Mouse (Mus musculus) limb, embryonic 14.5 days (tissue): ENCODE results near the gene Asb15. TPM values are rescaled to one million over a fixed set of nuclear protein-coding genes. Genes with fewer than 3 reads are reported as not detected.

Experiments
- ATAC-seq: fragments of 200-750 bp; cut with Nextera tagmentation; 2 replicates; pipeline ENCODE4 v1.8.0; 2017; ENCODE audit warnings: low read depth, moderate number of reproducible peaks, moderate TSS enrichment; ENCODE audit not compliant: low FRiP score
- DNase-seq: peaks from one replicate; pipeline ENCODE4 v3.0.0-alpha.2; 2015; ENCODE audit warnings: low spot score
- H3K27ac ChIP-seq: fragments of 300-500 bp; sonication (generic); replicated peaks from 2 replicates; pipeline ENCODE4 v1.5.1; 2014; ENCODE audit warnings: low read depth, mild to moderate bottlenecking, low read length, moderate library complexity, mixed read lengths
- H3K27me3 ChIP-seq: fragments of 300-500 bp; sonication (generic); 2 replicates; pipeline ENCODE4 v1.6.1; 2014; ENCODE audit warnings: low read length, mixed read lengths; ENCODE audit not compliant: control insufficient read depth, insufficient read depth
- H3K36me3 ChIP-seq: fragments of 300-500 bp; sonication (generic); 2 replicates; pipeline ENCODE4 v1.6.1; 2014; ENCODE audit warnings: mild to moderate bottlenecking, low read length, moderate library complexity, mixed read lengths; ENCODE audit not compliant: control insufficient read depth, insufficient read depth
- H3K4me1 ChIP-seq: fragments of 300-500 bp; sonication (generic); 2 replicates; pipeline ENCODE4 v1.6.1; 2014; ENCODE audit warnings: antibody characterized with exemption, low read length, mixed read lengths; ENCODE audit not compliant: control insufficient read depth, insufficient read depth
- H3K4me2 ChIP-seq: fragments of 300-500 bp; sonication (generic); replicated peaks from 2 replicates; pipeline ENCODE4 v1.6.1; 2014; ENCODE audit warnings: low read depth, mild to moderate bottlenecking, low read length, moderate library complexity; ENCODE audit not compliant: severe bottlenecking
- H3K4me3 ChIP-seq: fragments of 300-500 bp; sonication (generic); replicated peaks from 2 replicates; pipeline ENCODE4 v1.5.1; 2014; ENCODE audit warnings: low read length
- H3K9ac ChIP-seq: fragments of 300-500 bp; sonication (generic); 2 replicates; pipeline ENCODE4 v1.6.1; 2014; ENCODE audit warnings: mild to moderate bottlenecking, low read depth, low read length, moderate library complexity; ENCODE audit not compliant: severe bottlenecking
- H3K9me3 ChIP-seq: fragments of 300-500 bp; sonication (generic); 2 replicates; pipeline ENCODE4 v1.6.1; 2016; ENCODE audit warnings: low read length; ENCODE audit not compliant: control insufficient read depth
- POLR2A ChIP-seq: fragments of 200-500 bp; IDR thresholded peaks from 2 replicates; pipeline ENCODE4 v1.8.0; 2012; ENCODE audit warnings: inconsistent platforms, mild to moderate bottlenecking, moderate library complexity, borderline replicate concordance; ENCODE audit not compliant: insufficient read depth, insufficient read length; ENCODE audit errors: extremely low read depth
- WGBS: fragments of 180-500 bp; shearing (Covaris S2); extraction: QIAGEN DNeasy Blood & Tissue Kit; methylation state at CpG from one replicate; pipeline ENCODE4 v1.1.7; 2014; 5-methylcytosine and 5-hydroxymethylcytosine counted together
- polyA plus RNA-seq, 2 experiments: library from polyadenylated mRNA; depleted of rRNA in 1 of 2; stranded (reverse) in 1 of 2; unstranded in 1 of 2; fragments of >200 nt; fragmentation: Nextera tagmentation in 1 of 2; extraction: Ambion mirVana in 1 of 2; gene quantifications; 2 replicates each; pipeline versions ENCODE4 v1.2.1 to v1.2.3; 2012 to 2014

Gene Asb15
- polyA plus RNA-seq, 2 experiments = 0.04 TPM; not detected in 1

DNA sequence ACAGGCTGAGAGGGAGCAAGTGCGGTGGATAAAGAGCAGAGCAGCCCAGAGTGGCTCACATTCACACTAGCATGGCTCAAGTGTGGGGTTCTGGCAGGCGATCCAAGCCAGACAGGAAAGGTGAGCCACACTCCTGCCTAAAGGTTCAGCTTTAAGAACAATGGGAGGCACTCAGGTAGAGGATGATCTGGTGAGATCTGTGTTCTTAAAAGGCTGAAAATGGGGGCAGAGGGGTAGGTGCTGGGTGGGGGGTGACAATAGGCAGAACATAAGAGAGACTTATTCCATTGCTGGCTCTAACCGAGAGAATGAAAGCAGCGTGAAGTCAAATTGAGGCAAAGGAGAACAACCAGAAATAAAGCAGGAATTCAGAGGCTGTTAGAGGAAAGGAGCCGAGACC, 62.3 kb downstream of the Asb15 start:
- Histone ChIP-seq H3K27ac (no peak overlapping the region), H3K4me3 (no peak overlapping the region), H3K36me3 (no peaks in the 10 kb centered on the region), H3K4me2 (no peak overlapping the region), H3K4me1 (no peaks in the 10 kb centered on the region), H3K9me3 (no peaks in the 10 kb centered on the region), H3K27me3 (no peaks in the 10 kb centered on the region), H3K9ac (no peak overlapping the region)
- DNase-seq (no peak), ATAC-seq (no peak)
- no peak for TF ChIP-seq POLR2A
- WGBS = 90% methylated on average over 5 of the region's 5 CpGs

DNA sequence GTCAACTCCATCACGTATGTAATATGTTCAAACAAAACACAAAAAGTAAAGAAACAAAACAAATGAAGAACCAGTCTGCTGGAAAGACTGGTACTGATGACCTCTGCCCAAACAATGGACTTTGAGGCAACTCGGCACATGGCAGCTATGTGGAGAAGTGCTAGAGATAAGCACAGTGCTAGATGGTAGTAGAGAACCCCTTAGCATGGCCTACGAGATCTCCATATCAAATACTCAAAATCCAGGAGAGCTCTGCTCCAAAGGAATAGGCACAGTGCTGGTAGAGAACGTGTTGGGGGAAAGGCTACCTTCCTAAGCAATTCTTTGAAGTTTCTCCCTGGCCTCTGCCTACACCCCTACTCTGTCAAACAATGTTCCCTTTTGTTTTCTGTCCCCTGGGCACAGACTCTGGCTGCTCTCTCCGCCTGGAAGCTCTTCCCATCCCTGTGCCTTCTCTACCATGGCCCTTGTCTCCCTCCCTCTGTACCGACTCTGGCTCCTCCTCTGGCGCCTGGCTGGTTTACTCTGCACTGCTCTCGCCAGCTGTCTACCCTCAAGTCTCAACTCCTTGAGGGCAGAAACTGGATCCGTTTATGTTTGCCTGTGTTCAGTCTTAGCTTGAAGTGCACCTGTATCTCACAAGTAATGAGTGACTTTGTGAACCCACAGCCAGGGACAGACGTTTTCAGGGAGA, 63.7 kb downstream of the Asb15 start:
- ATAC-seq = no peak

DNA sequence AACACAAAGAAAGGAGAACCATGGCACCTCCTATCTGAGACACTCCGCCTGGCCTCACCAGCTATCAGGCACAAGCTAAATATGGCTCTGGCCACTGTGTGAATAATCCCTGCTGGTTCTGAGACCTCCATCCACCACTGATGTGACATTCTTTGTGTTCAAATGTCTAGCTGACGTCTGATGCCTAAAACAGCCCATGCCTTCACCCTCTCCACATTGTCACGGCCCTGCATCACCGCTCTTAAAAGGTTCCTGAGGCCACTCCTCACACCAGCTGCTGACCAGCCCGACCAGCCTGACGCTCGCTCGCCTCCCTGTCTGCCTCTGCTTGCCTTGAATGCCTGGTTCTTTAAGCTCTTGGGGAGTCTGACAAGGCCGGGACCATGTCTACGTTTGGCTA, 69.6 kb downstream of the Asb15 start, which contains the start of gene Lmod2:
Gene Lmod2, plus strand, starts transcription at position 263 of the 400 bp plus-strand sequence.
- Histone ChIP-seq H3K36me3 (no peaks in the 10 kb centered on the region), H3K27me3 (no peaks in the 10 kb centered on the region), H3K4me1 (no peaks in the 10 kb centered on the region), H3K4me3 (no peak within 1 kb of the TSS), H3K27ac (no peak within 1 kb of the TSS), H3K9me3 (no peaks in the 10 kb centered on the region), H3K9ac (no peak within 1 kb of the TSS), H3K4me2 (no peak within 1 kb of the TSS)
- no peak for DNase-seq
- 78% methylated on average over 10 of the region's 10 CpGs for WGBS
- no peak for TF ChIP-seq POLR2A
- ATAC-seq = no peak

More for the DNA sequence above, 63.7 kb downstream of the Asb15 start:
- no peak for TF ChIP-seq POLR2A
- Histone ChIP-seq H3K9ac (no peak overlapping the region), H3K4me1 (no peaks in the 10 kb centered on the region), H3K36me3 (no peaks in the 10 kb centered on the region), H3K27me3 (no peaks in the 10 kb centered on the region), H3K27ac (no peak overlapping the region), H3K4me3 (no peak overlapping the region), H3K9me3 (no peaks in the 10 kb centered on the region), H3K4me2 (no peak overlapping the region)
- no peak for DNase-seq
- WGBS = 50% methylated on average over 10 of the region's 10 CpGs

DNA sequence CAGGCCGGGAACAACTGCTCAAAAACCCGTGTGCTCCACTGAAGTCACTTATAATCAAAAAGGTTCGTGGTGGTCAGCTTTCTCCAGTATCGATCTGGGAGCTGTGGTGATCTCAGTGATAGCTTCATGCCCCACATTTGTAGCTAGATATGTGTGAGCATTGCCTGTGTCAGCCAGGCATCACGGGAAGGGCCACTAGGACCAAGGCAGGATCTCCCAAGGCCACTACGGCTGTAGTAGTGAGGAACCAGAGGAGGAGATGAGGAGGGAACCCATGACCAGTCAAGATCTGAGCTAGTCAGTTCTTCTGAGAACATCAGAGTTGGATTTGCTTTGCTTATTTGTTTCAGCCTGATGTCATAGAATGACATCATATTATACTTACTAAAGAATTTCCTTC, 71.2 kb downstream of the Asb15 start:
- no peaks in the 10 kb centered on the region for H3K27me3 ChIP-seq
- no peak for TF ChIP-seq POLR2A
- H3K36me3 ChIP-seq = no peaks in the 10 kb centered on the region
- H3K4me2 ChIP-seq = no peak overlapping the region
- H3K9me3 ChIP-seq = no peaks in the 10 kb centered on the region
- WGBS = 93% methylated on average over 6 of the region's 6 CpGs
- no peak for ATAC-seq
- no peak for DNase-seq
- H3K27ac ChIP-seq = no peak overlapping the region
- H3K4me1 ChIP-seq = no peaks in the 10 kb centered on the region
- no peak overlapping the region for H3K9ac ChIP-seq
- no peak overlapping the region for H3K4me3 ChIP-seq

DNA sequence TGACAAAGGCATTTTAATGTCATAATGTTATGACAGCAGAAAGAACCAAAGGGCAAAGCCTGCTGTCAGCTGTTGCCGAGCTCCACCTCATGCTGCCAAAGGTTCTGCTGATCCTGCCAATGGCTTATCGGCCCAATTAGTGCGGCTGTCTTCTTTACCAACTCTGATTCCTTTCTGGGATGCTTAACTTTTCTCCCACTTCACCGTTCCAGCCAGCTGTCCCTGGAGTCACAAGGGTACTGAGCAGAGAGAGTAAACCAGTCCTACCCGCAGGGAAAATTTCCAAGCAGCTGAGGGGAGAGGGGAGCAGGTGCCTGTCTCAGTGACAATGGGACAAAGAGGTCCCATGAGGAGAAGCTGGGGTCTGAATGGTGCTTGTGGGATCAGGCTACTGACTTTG, 71.7 kb downstream of the Asb15 start:
- no peak for ATAC-seq
- Histone ChIP-seq H3K9me3 (no peaks in the 10 kb centered on the region), H3K4me1 (no peaks in the 10 kb centered on the region), H3K4me3 (no peak overlapping the region), H3K9ac (no peak overlapping the region), H3K4me2 (no peak overlapping the region), H3K27ac (no peak overlapping the region), H3K36me3 (no peaks in the 10 kb centered on the region), H3K27me3 (no peaks in the 10 kb centered on the region)
- no peak for TF ChIP-seq POLR2A
- 86% methylated on average over 5 of the region's 5 CpGs for WGBS
- no peak for DNase-seq
